Mouse (Mus musculus) midbrain, embryonic 11.5 days (tissue): Measurements from ENCODE around the gene Tent4b. TPM values are rescaled to one million over a fixed set of nuclear protein-coding genes. Genes with fewer than 3 reads are reported as not detected.

Experiments
- ATAC-seq: fragments of 200-750 bp; cut with Nextera tagmentation; 2 replicates; pipeline ENCODE4 v1.8.0; 2017; ENCODE audit warnings: moderate TSS enrichment, moderate library complexity; ENCODE audit not compliant: low FRiP score
- DNase-seq: peaks from one replicate; pipeline ENCODE4 v3.0.0; 2015; ENCODE audit warnings: low spot score; ENCODE audit errors: missing footprints
- H3K27ac ChIP-seq: fragments of 300-500 bp; sonication (generic); 2 replicates; pipeline ENCODE4 v1.5.1; 2014; ENCODE audit warnings: low read depth, low read length
- H3K27me3 ChIP-seq: fragments of 300-500 bp; sonication (generic); 2 replicates; pipeline ENCODE4 v1.6.1; 2014; ENCODE audit warnings: mild to moderate bottlenecking, low read length, moderate library complexity, mixed read lengths; ENCODE audit not compliant: control insufficient read depth, insufficient read depth
- H3K36me3 ChIP-seq: fragments of 300-500 bp; sonication (generic); 2 replicates; pipeline ENCODE4 v1.6.1; 2014; ENCODE audit warnings: mild to moderate bottlenecking, low read length, moderate library complexity, mixed read lengths; ENCODE audit not compliant: control insufficient read depth, insufficient read depth
- H3K4me1 ChIP-seq: fragments of 300-500 bp; sonication (generic); 2 replicates; pipeline ENCODE4 v1.6.1; 2014; ENCODE audit warnings: low read length; ENCODE audit not compliant: control insufficient read depth, insufficient read depth
- H3K4me2 ChIP-seq: fragments of 300-500 bp; sonication (generic); 2 replicates; pipeline ENCODE4 v1.6.1; 2014; ENCODE audit warnings: mild to moderate bottlenecking, moderate library complexity
- H3K4me3 ChIP-seq: fragments of 300-500 bp; sonication (generic); 2 replicates; pipeline ENCODE4 v1.5.1; 2014; ENCODE audit warnings: low read depth, low read length
- H3K9ac ChIP-seq: fragments of 300-500 bp; sonication (generic); 2 replicates; pipeline ENCODE4 v1.6.1; 2014; ENCODE audit warnings: low read length
- H3K9me3 ChIP-seq: fragments of 300-500 bp; sonication (generic); 2 replicates; pipeline ENCODE4 v1.6.1; 2016; ENCODE audit warnings: low read length; ENCODE audit not compliant: control insufficient read depth
- WGBS: fragments of 180-500 bp; shearing (Covaris S2); extraction: QIAGEN DNeasy Blood & Tissue Kit; methylation state at CpG from one replicate; pipeline ENCODE4 v1.1.7; 2014; 5-methylcytosine and 5-hydroxymethylcytosine counted together
- polyA plus RNA-seq: library from polyadenylated mRNA; unstranded; fragments of >200 nt; fragmentation: Nextera tagmentation; extraction: Ambion mirVana; gene quantifications from 2 replicates; pipeline ENCODE4 v1.2.1, GENCODE M21; 2014

Tent4b gene
- polyA plus RNA-seq, 1 experiment from 2014 or later, result 12.5 TPM

DNA sequence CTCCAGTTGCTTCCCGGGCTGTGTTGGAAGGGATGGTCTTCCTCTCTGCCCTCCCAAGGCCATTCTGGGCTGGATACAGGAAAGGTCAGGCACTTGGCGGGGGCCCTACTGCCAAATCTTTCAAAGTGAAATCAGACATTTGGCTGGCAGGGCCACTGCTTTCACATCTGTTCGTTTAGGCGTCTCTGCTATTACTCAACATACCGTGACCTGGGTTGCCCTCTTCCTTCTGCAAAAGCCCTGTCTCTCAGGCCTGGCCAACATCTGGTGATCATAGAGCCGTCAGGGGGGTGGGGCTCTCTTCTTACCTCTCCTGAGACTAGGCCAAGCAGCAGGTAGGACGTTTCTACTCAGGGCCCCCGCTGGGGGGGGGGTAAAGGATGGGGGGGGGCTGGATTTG is 83.7 kb downstream of the Tent4b start:
- Histone ChIP-seq H3K4me2 (no peak overlapping the region), H3K36me3 (no peaks in the 10 kb centered on the region), H3K4me3 (no peak overlapping the region), H3K27me3 (no peaks in the 10 kb centered on the region), H3K9ac (no peak overlapping the region), H3K4me1 (no peaks in the 10 kb centered on the region), H3K27ac (no peak overlapping the region), H3K9me3 (no peaks in the 10 kb centered on the region)
- WGBS, result 59% methylated on average over 8 of the region's 8 CpGs
- ATAC-seq, result no peak
- DNase-seq, result no peak

GRCm38 (mm10) chr8:88283243-88284115 is 84.5 kb downstream of the Tent4b start:
- Histone ChIP-seq H3K27ac (no peak overlapping the region), H3K9me3 (no peaks in the 10 kb centered on the region), H3K4me2 (no peak overlapping the region), H3K4me3 (no peak overlapping the region), H3K4me1 (no peaks in the 10 kb centered on the region), H3K9ac (no peak overlapping the region), H3K27me3 (no peaks in the 10 kb centered on the region), H3K36me3 (no peaks in the 10 kb centered on the region)
- 89% methylated on average over 13 of the region's 13 CpGs for WGBS
- DNase-seq (peak; percentile 82), ATAC-seq (no peak)

- Histone ChIP-seq H3K4me1 (no peaks in the 10 kb centered on the region), H3K27ac (no peak overlapping the region), H3K27me3 (no peaks in the 10 kb centered on the region), H3K4me3 (no peak overlapping the region), H3K9me3 (no peaks in the 10 kb centered on the region), H3K9ac (no peak overlapping the region), H3K4me2 (no peak overlapping the region), H3K36me3 (no peaks in the 10 kb centered on the region)
- ATAC-seq, result no peak
- DNase-seq, result no peak
- 64% methylated on average over 7 of the region's 7 CpGs for WGBS
Measured at GRCm38 (mm10) chr8:88284738-88285137, 85.7 kb downstream of the Tent4b start.

- no peak overlapping the region for H3K27ac ChIP-seq
- ATAC-seq (no peak), DNase-seq (no peak)
- 80% methylated on average over 8 of the region's 8 CpGs for WGBS
- no peaks in the 10 kb centered on the region for H3K27me3 ChIP-seq
- no peak overlapping the region for H3K9ac ChIP-seq
- H3K4me3 ChIP-seq, result no peak overlapping the region
- no peaks in the 10 kb centered on the region for H3K36me3 ChIP-seq
- no peaks in the 10 kb centered on the region for H3K4me1 ChIP-seq
- no peaks in the 10 kb centered on the region for H3K9me3 ChIP-seq
- H3K4me2 ChIP-seq, result no peak overlapping the region
Measured at GRCm38 (mm10) chr8:88285469-88286356, 86.7 kb downstream of the Tent4b start.

- DNase-seq (no peak), ATAC-seq (no peak)
- Histone ChIP-seq H3K4me1 (no peaks in the 10 kb centered on the region), H3K9me3 (no peaks in the 10 kb centered on the region), H3K4me3 (no peak overlapping the region), H3K27me3 (no peaks in the 10 kb centered on the region), H3K4me2 (no peak overlapping the region), H3K27ac (no peak overlapping the region), H3K36me3 (no peaks in the 10 kb centered on the region), H3K9ac (no peak overlapping the region)
- WGBS, result 90% methylated on average over 14 of the region's 14 CpGs
Measured at GRCm38 (mm10) chr8:88286421-88286960, 87.5 kb downstream of the Tent4b start.

DNA sequence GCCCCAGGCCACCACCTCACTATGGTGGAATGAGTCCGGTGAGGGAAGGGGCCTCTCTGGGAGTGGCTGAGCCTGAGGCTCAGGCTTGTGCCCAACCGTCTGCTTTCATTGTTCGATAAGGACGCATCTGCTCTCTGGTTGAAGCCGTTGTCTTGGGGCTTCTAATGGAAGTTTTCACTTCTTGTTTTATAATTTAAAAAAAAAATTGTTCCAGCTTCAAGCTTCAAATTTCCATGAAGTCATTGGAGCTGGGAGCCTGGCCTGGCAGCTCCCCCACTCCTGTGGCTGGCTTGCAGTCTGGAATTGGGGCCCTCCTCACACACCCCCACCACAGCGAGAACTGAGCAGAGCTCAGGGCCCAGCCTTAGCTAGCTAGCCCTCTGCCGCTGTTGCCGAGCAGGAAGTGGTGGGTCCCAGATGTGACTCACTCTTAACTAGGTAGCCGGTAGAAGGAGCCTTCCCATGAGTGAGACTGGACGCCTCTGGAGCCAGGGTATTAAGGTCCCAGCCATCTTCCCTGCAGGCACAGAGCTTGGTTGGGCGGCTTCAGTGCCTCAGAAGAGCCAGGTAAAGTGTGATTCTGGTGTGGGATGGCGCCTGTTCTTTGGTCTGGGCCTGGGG is 89.7 kb downstream of the Tent4b start:
- Histone ChIP-seq H3K36me3 (no peaks in the 10 kb centered on the region), H3K4me1 (no peaks in the 10 kb centered on the region), H3K27ac (no peak overlapping the region), H3K4me3 (no peak overlapping the region), H3K27me3 (no peaks in the 10 kb centered on the region), H3K4me2 (no peak overlapping the region), H3K9ac (no peak overlapping the region), H3K9me3 (no peaks in the 10 kb centered on the region)
- 74% methylated on average over 12 of the region's 12 CpGs for WGBS
- no peak for ATAC-seq
- no peak for DNase-seq

GRCm38 (mm10) chr8:88289901-88290300 is 90.9 kb downstream of the Tent4b start:
- Histone ChIP-seq H3K27me3 (no peaks in the 10 kb centered on the region), H3K9me3 (no peaks in the 10 kb centered on the region), H3K4me1 (no peaks in the 10 kb centered on the region), H3K27ac (no peak overlapping the region), H3K36me3 (no peaks in the 10 kb centered on the region), H3K4me2 (no peak overlapping the region), H3K4me3 (no peak overlapping the region), H3K9ac (no peak overlapping the region)
- no peak for DNase-seq
- WGBS, result 68% methylated on average over 1 of the region's 1 CpGs
- no peak for ATAC-seq

DNA sequence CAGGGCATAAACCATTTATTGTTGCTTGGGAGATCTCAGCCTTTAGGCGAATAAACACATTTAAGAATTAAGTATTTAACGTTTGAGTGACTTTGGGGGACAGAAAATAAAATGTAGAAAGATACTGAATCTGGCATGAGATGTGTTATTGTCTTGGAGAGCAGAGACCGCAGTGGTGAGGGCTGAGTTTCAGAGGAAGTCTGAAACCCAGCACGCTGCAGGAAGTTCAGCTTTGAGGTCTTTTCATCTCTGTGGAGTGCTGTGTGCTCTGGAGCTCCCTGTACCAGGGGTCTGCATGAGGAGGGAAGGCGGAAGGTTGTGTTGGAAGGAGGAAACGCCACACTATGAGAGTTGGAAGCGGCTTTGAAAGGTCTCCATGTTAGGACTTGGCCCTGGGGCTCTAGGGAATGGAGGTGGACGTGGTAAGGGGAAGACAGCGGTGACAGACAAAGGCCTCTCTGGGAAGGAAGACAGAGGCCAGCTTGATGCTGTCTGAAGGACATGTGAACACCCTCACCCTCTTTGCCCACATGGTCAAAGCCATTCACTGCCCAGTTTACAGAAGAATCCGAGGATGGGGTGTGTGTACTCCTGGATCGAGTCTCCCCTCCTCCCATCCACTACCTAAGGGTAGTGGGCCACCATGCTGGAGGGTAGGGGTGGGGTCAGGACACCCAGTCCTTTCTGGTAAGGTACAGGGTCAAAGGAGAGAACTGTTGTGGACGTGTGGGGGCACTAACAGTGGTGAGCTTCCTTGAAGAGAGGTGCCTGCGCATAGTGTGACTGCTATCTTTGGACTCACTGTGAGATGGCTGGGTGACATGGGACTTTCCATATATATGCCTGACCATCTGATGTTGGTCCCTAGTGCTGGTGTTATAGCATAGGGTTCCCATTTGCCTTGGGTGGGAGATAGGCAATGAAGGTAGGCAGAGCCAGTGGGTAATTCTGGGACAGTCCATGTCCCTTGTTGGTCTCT is 91.6 kb downstream of the Tent4b start:
- Histone ChIP-seq H3K4me1 (no peaks in the 10 kb centered on the region), H3K4me2 (no peak overlapping the region), H3K27ac (no peak overlapping the region), H3K36me3 (no peaks in the 10 kb centered on the region), H3K4me3 (no peak overlapping the region), H3K27me3 (no peaks in the 10 kb centered on the region), H3K9ac (no peak overlapping the region), H3K9me3 (no peaks in the 10 kb centered on the region)
- no peak for DNase-seq
- 87% methylated on average over 13 of the region's 13 CpGs for WGBS
- ATAC-seq, result no peak
